In the genomic region with DNA sequence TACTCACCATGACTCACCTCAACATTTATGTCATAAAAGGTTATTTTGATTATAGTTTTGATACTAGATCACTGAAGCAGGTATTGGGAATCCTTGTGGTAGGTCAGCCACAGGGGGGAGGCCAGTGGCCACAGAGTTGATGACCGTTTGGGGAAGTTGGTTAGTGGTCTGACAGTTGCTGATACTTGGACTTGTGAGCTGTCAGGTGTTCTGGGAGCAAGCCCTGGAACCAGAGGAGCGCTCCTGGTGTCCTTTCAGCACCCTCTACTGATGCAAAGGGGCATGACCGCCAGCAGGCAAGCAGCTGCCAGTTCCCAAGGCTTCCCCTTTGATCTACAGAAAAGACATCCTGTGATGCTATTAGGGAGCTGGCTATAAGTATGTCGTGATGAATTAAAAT, we compare ENCODE assay signal across 9 mouse cellular contexts. TPM values are rescaled to one million over a fixed set of nuclear protein-coding genes. Genes with fewer than 3 reads are reported as not detected.
DNase-seq lines count a peak whose midpoint lies in the region; ATAC-seq and TF ChIP-seq lines count a peak whose summit lies in the region.
"Had no signal": no experiment of that assay in that cellular context is flagged by ENCODE, and none has a peak within 500 bp of the region (broad histone marks: within the 10 kb centered on the region; RNA-seq: fewer than 3 reads in every experiment).

No protein-coding gene starts in this region.

- no peak overlapping the region for H3K4me2 ChIP-seq in embryonic facial prominence, embryonic 14.5 days (ENCODE audit: low read depth, low read length)
- H3K4me2 ChIP-seq: limb, embryonic 15.5 days had no signal

- 43% methylated on average over 4 of the region's 4 CpGs for WGBS in embryonic facial prominence, embryonic 14.5 days

- no peak overlapping the region for H3K4me3 ChIP-seq in ES-E14 (ENCODE audit: insufficient read depth in 1 of 2, low read depth in 1 of 2, low read length in 2 of 2, poor library complexity in 1 of 2, severe bottlenecking in 1 of 2)
- H3K4me3 ChIP-seq in embryonic facial prominence, embryonic 14.5 days (ENCODE audit: low read depth, low read length): no peak overlapping the region
- H3K4me3 ChIP-seq: limb, embryonic 15.5 days had no signal

- H3K27ac ChIP-seq in ES-E14 (ENCODE audit: insufficient read depth, low read depth, low read length, poor library complexity, severe bottlenecking): no peak overlapping the region
- no peak overlapping the region for H3K27ac ChIP-seq in embryonic facial prominence, embryonic 14.5 days (replicated peaks; ENCODE audit: low read depth, low read length)
- H3K27ac ChIP-seq: limb, embryonic 15.5 days had no signal

- ATAC-seq in embryonic facial prominence, embryonic 14.5 days (ENCODE audit: low read depth): no peak
- ATAC-seq in frontal cortex, adult (ENCODE audit: low TSS enrichment): no peak

- no peaks in the 10 kb centered on the region for H3K27me3 ChIP-seq in embryonic facial prominence, embryonic 14.5 days (replicated peaks; ENCODE audit: control insufficient read depth, insufficient read depth, low read length)
- H3K27me3 ChIP-seq: limb, embryonic 15.5 days had no signal

- no peaks in the 10 kb centered on the region for H3K9me3 ChIP-seq in ES-E14 (ENCODE audit: control insufficient read depth, insufficient read depth, low read depth, low read length)
- H3K9me3 ChIP-seq in embryonic facial prominence, embryonic 14.5 days (ENCODE audit: control insufficient read depth, low read length): no peaks in the 10 kb centered on the region
- H3K9me3 ChIP-seq: limb, embryonic 15.5 days had no signal

- no peak overlapping the region for H3K9ac ChIP-seq in ES-E14 (ENCODE audit: insufficient read depth, low read depth, low read length, poor library complexity, severe bottlenecking)
- H3K9ac ChIP-seq in embryonic facial prominence, embryonic 14.5 days (ENCODE audit: low read depth, low read length): no peak overlapping the region
- H3K9ac ChIP-seq: limb, embryonic 15.5 days had no signal

- intact Hi-C loops in left cerebral cortex, postnatal 36 days (cut with DNase I): no loop called here

- peaks cover 3% of the 10 kb centered on the region; the same call in 1 of the 2 replicates for H3K36me3 ChIP-seq in ES-E14 (ENCODE audit: control insufficient read depth, insufficient read depth, low read length, poor library complexity, severe bottlenecking)
- peaks cover 73% of the 10 kb centered on the region for H3K36me3 ChIP-seq in embryonic facial prominence, embryonic 14.5 days (ENCODE audit: control insufficient read depth, insufficient read depth, low read length)

- peak; percentile 13 to 24 for DNase-seq in left cerebral cortex, adult 18-20 months (ENCODE audit: low spot score in 2 of 2)
- DNase-seq in left cerebral cortex, postnatal 36 days (ENCODE audit: low spot score in 2 of 2): no peak
- DNase-seq in ES-E14 (ENCODE audit: low read depth, low spot score): peak; percentile 35
- peak; percentile 59 for DNase-seq in adrenal gland, postnatal 25 days
- peak; percentile 27 for DNase-seq in embryonic facial prominence, embryonic 14.5 days (ENCODE audit: low spot score)
- DNase-seq in kidney, postnatal 10 days: peak; percentile 74
- peak; percentile 64 for DNase-seq in retina, embryonic 14.5 days (ENCODE audit: low spot score)

- in situ Hi-C loops in ES-E14 (cut with MboI; ENCODE audit: low sequenced_read_pairs in 2 of 2, unreplicated experiment in 2 of 2): no loop called here

- no peaks in the 10 kb centered on the region for H3K4me1 ChIP-seq in ES-E14 (ENCODE audit: control insufficient read depth in 2 of 2, insufficient read depth in 2 of 2, low read length in 2 of 2, poor library complexity in 1 of 2)
- H3K4me1 ChIP-seq in embryonic facial prominence, embryonic 14.5 days (ENCODE audit: control insufficient read depth, insufficient read depth, low read length): no peaks in the 10 kb centered on the region
- H3K4me1 ChIP-seq: limb, embryonic 15.5 days had no signal

TF ChIP-seq in ES-E14, 5 proteins besides CTCF, POLR2A, EP300 and RAD21:
- TF ChIP-seq ZNF384 (IDR thresholded peaks at IDR 0.05; ENCODE audit: low read depth, low read length) (no peak), ZC3H11A (IDR thresholded peaks at IDR 0.05; ENCODE audit: borderline replicate concordance, low read depth, low read length) (peak; percentile 40; the same call in 1 of the 2 replicates)

RNA-seq across cellular contexts. Expression of a gene that starts 18.2 kb away (rescaled TPM):
- 10 to 100 TPM; 73.4 to 75.9 TPM for total RNA-seq in left cerebral cortex, adult 18-20 months (2021)
- 10 to 100 TPM; 69.6 to 74.1 TPM for total RNA-seq in left cerebral cortex, postnatal 36 days (2021)
- 23.6 and 26.9 TPM in 2 replicates for total RNA-seq in ES-E14 (2012; rRNA removed)
- total RNA-seq in adrenal gland, postnatal 25 days (2021): 42.9 and 55.9 TPM in 2 replicates
- polyA plus RNA-seq in embryonic facial prominence, embryonic 14.5 days (2014; fragmentation: Nextera tagmentation; extraction: Ambion mirVana): 28.0 and 32.9 TPM in 2 replicates

RNA-seq across cellular contexts. Expression of a gene that starts 23.7 kb away (rescaled TPM):
- total RNA-seq in left cerebral cortex, adult 18-20 months (2021): 10 to 100 TPM; 17.3 to 18.2 TPM
- total RNA-seq in left cerebral cortex, postnatal 36 days (2021): 10 to 100 TPM; 17.5 to 19.9 TPM
- 15.4 and 18.2 TPM in 2 replicates for total RNA-seq in ES-E14 (2012; rRNA removed)
- total RNA-seq in adrenal gland, postnatal 25 days (2021): 17.0 and 17.2 TPM in 2 replicates
- 15.9 and 17.6 TPM in 2 replicates for polyA plus RNA-seq in embryonic facial prominence, embryonic 14.5 days (2014; fragmentation: Nextera tagmentation; extraction: Ambion mirVana)

Comparison
In these comparisons a context has a peak if more than half of its experiments do, and no peak if none do; other contexts are left out.
1. DNase-seq: peak in left cerebral cortex, adult 18-20 months (2 of 2), ES-E14 (single experiment), adrenal gland, postnatal 25 days (single experiment), embryonic facial prominence, embryonic 14.5 days (single experiment), kidney, postnatal 10 days (single experiment) and retina, embryonic 14.5 days (single experiment); none in left cerebral cortex, postnatal 36 days (0 of 2).